Mouse (Mus musculus) CH12F3 (cell line): ENCODE results near the gene Cnbp.

Source experiments
- in situ Hi-C: fragments of 300-500 bp; cut with MboI; formaldehyde crosslinking; loops from 2 replicates; pipeline ENCODE4 v1.14.3; 2020; ENCODE audit warnings: low sequenced_read_pairs

The Cnbp gene

GRCm38 (mm10) chr6:87850900-87851614, at the start of gene Cnbp:
Gene Cnbp, minus strand, starts transcription at chr6:87851106.
- in situ Hi-C loops, result no loop called here

GRCm38 (mm10) chr6:87898028-87898427, 47.1 kb upstream of the Cnbp start:
- in situ Hi-C loops, result no loop called here

- in situ Hi-C loops, result no loop called here
Measured at GRCm38 (mm10) chr6:87893931-87894330, 43.0 kb upstream of the Cnbp start.

GRCm38 (mm10) chr6:87887594-87888233, 36.8 kb upstream of the Cnbp start, which contains the start of gene Copg1:
Gene Copg1, plus strand, starts transcription at chr6:87887814.
- in situ Hi-C loops, result no loop called here

- in situ Hi-C loops, result no loop called here
Measured at GRCm38 (mm10) chr6:87886721-87887120, 35.8 kb upstream of the Cnbp start.

GRCm38 (mm10) chr6:87882816-87883215, 31.9 kb upstream of the Cnbp start:
- in situ Hi-C loops, result no loop called here

GRCm38 (mm10) chr6:87882221-87882620, 31.3 kb upstream of the Cnbp start:
- in situ Hi-C loops, result no loop called here

- in situ Hi-C loops, result no loop called here
Measured at GRCm38 (mm10) chr6:87879628-87880027, 28.7 kb upstream of the Cnbp start.

GRCm38 (mm10) chr6:87879010-87879409, 28.1 kb upstream of the Cnbp start:
- in situ Hi-C loops, result no loop called here

GRCm38 (mm10) chr6:87876068-87876643, 25.2 kb upstream of the Cnbp start:
- in situ Hi-C loops, result no loop called here

- in situ Hi-C loops, result no loop called here
Measured at GRCm38 (mm10) chr6:87875562-87875961, 24.7 kb upstream of the Cnbp start.

GRCm38 (mm10) chr6:87875083-87875482, 24.2 kb upstream of the Cnbp start:
- in situ Hi-C loops, result no loop called here

- in situ Hi-C loops, result no loop called here
Measured at GRCm38 (mm10) chr6:87873963-87874362, 23.1 kb upstream of the Cnbp start.

- in situ Hi-C loops, result no loop called here
Measured at GRCm38 (mm10) chr6:87873104-87873503, 22.2 kb upstream of the Cnbp start.

- in situ Hi-C loops, result no loop called here
Measured at GRCm38 (mm10) chr6:87871240-87871639, 20.3 kb upstream of the Cnbp start.

GRCm38 (mm10) chr6:87870440-87870839, 19.5 kb upstream of the Cnbp start:
- in situ Hi-C loops, result no loop called here

GRCm38 (mm10) chr6:87868871-87869506, 18.1 kb upstream of the Cnbp start:
- in situ Hi-C loops, result no loop called here

- in situ Hi-C loops, result no loop called here
Measured at GRCm38 (mm10) chr6:87867256-87867655, 16.4 kb upstream of the Cnbp start.

- in situ Hi-C loops, result no loop called here
Measured at GRCm38 (mm10) chr6:87866211-87866610, 15.3 kb upstream of the Cnbp start.

- in situ Hi-C loops, result no loop called here
Measured at GRCm38 (mm10) chr6:87857071-87857470, 6.2 kb upstream of the Cnbp start.

GRCm38 (mm10) chr6:87853446-87853845, 2.5 kb upstream of the Cnbp start:
- in situ Hi-C loops, result no loop called here

GRCm38 (mm10) chr6:87851871-87852270, 965 bp upstream of the Cnbp start:
- in situ Hi-C loops, result no loop called here
